Mouse (Mus musculus): ENCODE measurements around the gene Rnd3. TPM values are rescaled to one million over a fixed set of nuclear protein-coding genes. Genes with fewer than 3 reads are reported as not detected.

Gene Rnd3
- polyA plus RNA-seq, 1 experiment from 2014 or later, result 261 TPM

DNA sequence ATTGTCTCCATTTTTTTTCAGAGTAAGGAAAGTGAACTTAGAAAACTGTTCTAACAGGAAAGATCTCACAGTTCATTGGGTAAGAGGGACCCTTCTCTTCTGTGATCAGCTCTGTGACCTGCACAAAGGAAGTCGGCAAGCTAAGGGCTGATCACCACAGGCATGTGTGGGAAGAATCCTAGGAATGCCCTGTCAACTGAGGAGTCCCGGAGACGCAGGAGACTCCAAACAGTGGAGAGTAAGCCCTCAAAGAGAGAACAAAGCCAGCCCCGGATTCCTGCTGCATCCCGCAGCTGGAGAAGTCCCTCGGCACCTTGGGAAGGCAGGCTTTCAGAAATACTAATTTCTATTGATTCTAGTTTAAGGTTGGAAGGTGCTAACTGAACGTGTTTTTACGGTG is 8.4 kb downstream of the Rnd3 start:
- H3K4me3 ChIP-seq (ENCODE audit: low read depth, low read length), result peak overlapping the region; percentile 22
- DNase-seq (ENCODE audit: low spot score), result peak; percentile 73
- H3K9me3 ChIP-seq (ENCODE audit: control insufficient read depth, low read length), result no peaks in the 10 kb centered on the region
- peaks cover 6% of the 10 kb centered on the region; the same call in 1 of the 2 replicates for H3K36me3 ChIP-seq (ENCODE audit: control insufficient read depth, insufficient read depth, low read length)
- H3K4me1 ChIP-seq (ENCODE audit: control insufficient read depth, insufficient read depth, low read length), result peaks cover 61% of the 10 kb centered on the region
- H3K27ac ChIP-seq (ENCODE audit: low read depth, low read length), result peak overlapping the region; percentile 71
- H3K9ac ChIP-seq (ENCODE audit: low read length), result peak overlapping the region; percentile 44
- peak; percentile 73 for ATAC-seq (ENCODE audit: insufficient read depth, low FRiP score, low TSS enrichment)
- WGBS, result under 1% methylated on average over 8 of the region's 8 CpGs
- H3K27me3 ChIP-seq (ENCODE audit: control insufficient read depth, insufficient read depth, low read length), result no peaks in the 10 kb centered on the region
- H3K4me2 ChIP-seq (ENCODE audit: low read depth), result peak overlapping the region; percentile 71

DNA sequence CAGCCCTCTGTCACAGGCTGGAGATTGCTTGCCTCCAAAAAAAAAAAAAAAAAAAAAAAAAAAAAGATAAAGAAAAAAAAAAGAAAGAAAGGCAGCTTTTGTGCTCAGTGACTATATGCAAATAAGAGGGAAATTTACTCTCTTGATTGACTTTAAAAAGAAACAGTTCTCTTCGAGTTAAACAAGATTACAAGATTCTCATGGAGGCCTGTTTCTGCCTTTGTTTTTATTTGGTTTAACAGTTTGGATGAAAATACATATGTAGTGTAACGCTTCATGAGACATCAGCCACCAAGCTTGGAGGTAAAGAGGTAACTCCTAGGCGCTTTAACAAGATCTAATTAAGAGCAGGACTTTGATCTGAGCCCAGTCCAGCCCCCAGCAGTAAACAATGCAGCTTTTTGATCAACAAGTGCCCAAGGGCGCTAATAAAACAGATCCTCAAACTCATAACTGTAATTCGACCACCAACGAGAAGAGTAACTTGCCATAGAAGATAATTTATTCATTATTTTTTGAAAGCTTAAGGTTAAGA is 8.9 kb downstream of the Rnd3 start:
- ATAC-seq (ENCODE audit: insufficient read depth, low FRiP score, low TSS enrichment) (peak; percentile 37), DNase-seq (ENCODE audit: low spot score) (peak; percentile 26)
- H3K27me3 ChIP-seq (ENCODE audit: control insufficient read depth, insufficient read depth, low read length), result no peaks in the 10 kb centered on the region
- H3K4me3 ChIP-seq (ENCODE audit: low read depth, low read length), result peak overlapping the region; percentile 22; the same call in 1 of the 2 replicates
- peaks cover 57% of the 10 kb centered on the region for H3K4me1 ChIP-seq (ENCODE audit: control insufficient read depth, insufficient read depth, low read length)
- peak overlapping the region; percentile 71 for H3K4me2 ChIP-seq (ENCODE audit: low read depth)
- 0 out of 2 replicates have a peak overlapping the region, but pooled peaks have one; percentile 2 for H3K9ac ChIP-seq (ENCODE audit: low read length)
- peaks cover 6% of the 10 kb centered on the region; the same call in 1 of the 2 replicates for H3K36me3 ChIP-seq (ENCODE audit: control insufficient read depth, insufficient read depth, low read length)
- 5% methylated on average over 6 of the region's 6 CpGs for WGBS
- no peaks in the 10 kb centered on the region for H3K9me3 ChIP-seq (ENCODE audit: control insufficient read depth, low read length)
- H3K27ac ChIP-seq (ENCODE audit: low read depth, low read length), result peak overlapping the region; percentile 82

GRCm38 (mm10) chr2:51139218-51139911 is 9.5 kb downstream of the Rnd3 start:
- DNase-seq (ENCODE audit: low spot score) (peak; percentile 84), ATAC-seq (ENCODE audit: insufficient read depth, low FRiP score, low TSS enrichment) (peak; percentile 89)
- WGBS, result 7% methylated on average over 5 of the region's 5 CpGs
- Histone ChIP-seq H3K9ac (ENCODE audit: low read length) (peak overlapping the region; percentile 33; the same call in 1 of the 2 replicates), H3K4me1 (ENCODE audit: control insufficient read depth, insufficient read depth, low read length) (peaks cover 51% of the 10 kb centered on the region), H3K27me3 (ENCODE audit: control insufficient read depth, insufficient read depth, low read length) (no peaks in the 10 kb centered on the region), H3K27ac (ENCODE audit: low read depth, low read length) (peak overlapping the region; percentile 82), H3K36me3 (ENCODE audit: control insufficient read depth, insufficient read depth, low read length) (peaks cover 12% of the 10 kb centered on the region), H3K9me3 (ENCODE audit: control insufficient read depth, low read length) (no peaks in the 10 kb centered on the region), H3K4me3 (ENCODE audit: low read depth, low read length) (no peak overlapping the region), H3K4me2 (ENCODE audit: low read depth) (peak overlapping the region; percentile 15)

- Histone ChIP-seq H3K4me1 (ENCODE audit: control insufficient read depth, insufficient read depth, low read length) (peaks cover 37% of the 10 kb centered on the region), H3K9me3 (ENCODE audit: control insufficient read depth, low read length) (no peaks in the 10 kb centered on the region), H3K4me3 (ENCODE audit: low read depth, low read length) (no peak overlapping the region), H3K27me3 (ENCODE audit: control insufficient read depth, insufficient read depth, low read length) (no peaks in the 10 kb centered on the region), H3K36me3 (ENCODE audit: control insufficient read depth, insufficient read depth, low read length) (peaks cover 23% of the 10 kb centered on the region), H3K9ac (ENCODE audit: low read length) (no peak overlapping the region), H3K27ac (ENCODE audit: low read depth, low read length) (no peak overlapping the region), H3K4me2 (ENCODE audit: low read depth) (no peak overlapping the region)
- ATAC-seq (ENCODE audit: insufficient read depth, low FRiP score, low TSS enrichment) (no peak), DNase-seq (ENCODE audit: low spot score) (no peak)
- 65% methylated on average over 4 of the region's 4 CpGs for WGBS
Measured at GRCm38 (mm10) chr2:51137726-51138125, 11.2 kb downstream of the Rnd3 start.

- no peak overlapping the region for H3K4me2 ChIP-seq (ENCODE audit: low read depth)
- H3K27ac ChIP-seq (ENCODE audit: low read depth, low read length), result no peak overlapping the region
- no peaks in the 10 kb centered on the region for H3K9me3 ChIP-seq (ENCODE audit: control insufficient read depth, low read length)
- H3K9ac ChIP-seq (ENCODE audit: low read length), result no peak overlapping the region
- DNase-seq (ENCODE audit: low spot score) (no peak), ATAC-seq (ENCODE audit: insufficient read depth, low FRiP score, low TSS enrichment) (peak; percentile 42; the same call in 1 of the 2 replicates)
- 83% methylated on average over 20 of the region's 20 CpGs for WGBS
- H3K36me3 ChIP-seq (ENCODE audit: control insufficient read depth, insufficient read depth, low read length), result peaks cover 44% of the 10 kb centered on the region
- no peak overlapping the region for H3K4me3 ChIP-seq (ENCODE audit: low read depth, low read length)
- H3K4me1 ChIP-seq (ENCODE audit: control insufficient read depth, insufficient read depth, low read length), result no peaks in the 10 kb centered on the region; the same call in 1 of the 2 replicates
- no peaks in the 10 kb centered on the region for H3K27me3 ChIP-seq (ENCODE audit: control insufficient read depth, insufficient read depth, low read length)
Measured at GRCm38 (mm10) chr2:51132181-51132580, 16.7 kb downstream of the Rnd3 start.

DNA sequence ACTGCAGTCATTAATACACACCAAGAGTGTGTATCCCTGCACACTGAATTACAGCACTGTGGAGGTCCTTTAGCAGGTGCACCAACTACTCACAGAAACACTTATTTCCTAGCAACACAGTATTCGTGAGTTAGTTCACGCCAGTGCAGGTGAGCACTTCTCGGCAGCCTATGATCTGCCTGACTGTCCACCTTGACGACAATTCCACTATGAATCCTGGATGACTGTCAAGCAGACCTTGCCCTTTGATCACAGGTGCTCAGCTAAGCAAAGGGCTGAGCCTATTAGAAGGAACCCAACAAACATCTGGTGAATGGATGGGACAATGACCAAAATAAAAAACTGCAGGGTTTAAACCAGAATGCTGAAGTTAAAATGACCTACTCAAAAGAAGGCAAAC is 20.8 kb downstream of the Rnd3 start:
- Histone ChIP-seq H3K4me2 (ENCODE audit: low read depth) (no peak overlapping the region), H3K9ac (ENCODE audit: low read length) (no peak overlapping the region), H3K4me1 (ENCODE audit: control insufficient read depth, insufficient read depth, low read length) (no peaks in the 10 kb centered on the region), H3K27me3 (ENCODE audit: control insufficient read depth, insufficient read depth, low read length) (no peaks in the 10 kb centered on the region), H3K36me3 (ENCODE audit: control insufficient read depth, insufficient read depth, low read length) (peaks cover 25% of the 10 kb centered on the region), H3K27ac (ENCODE audit: low read depth, low read length) (no peak overlapping the region), H3K9me3 (ENCODE audit: control insufficient read depth, low read length) (no peaks in the 10 kb centered on the region), H3K4me3 (ENCODE audit: low read depth, low read length) (no peak overlapping the region)
- DNase-seq (ENCODE audit: low spot score) (no peak), ATAC-seq (ENCODE audit: insufficient read depth, low FRiP score, low TSS enrichment) (no peak)
- 81% methylated on average over 4 of the region's 4 CpGs for WGBS

- 75% methylated on average over 2 of the region's 2 CpGs for WGBS
- Histone ChIP-seq H3K4me1 (ENCODE audit: control insufficient read depth, insufficient read depth, low read length) (no peaks in the 10 kb centered on the region), H3K4me2 (ENCODE audit: low read depth) (no peak overlapping the region), H3K36me3 (ENCODE audit: control insufficient read depth, insufficient read depth, low read length) (no peaks in the 10 kb centered on the region), H3K9me3 (ENCODE audit: control insufficient read depth, low read length) (no peaks in the 10 kb centered on the region), H3K27ac (ENCODE audit: low read depth, low read length) (no peak overlapping the region), H3K27me3 (ENCODE audit: control insufficient read depth, insufficient read depth, low read length) (no peaks in the 10 kb centered on the region), H3K9ac (ENCODE audit: low read length) (no peak overlapping the region), H3K4me3 (ENCODE audit: low read depth, low read length) (no peak overlapping the region)
- DNase-seq (ENCODE audit: low spot score) (no peak), ATAC-seq (ENCODE audit: insufficient read depth, low FRiP score, low TSS enrichment) (no peak)
Measured at GRCm38 (mm10) chr2:51110271-51110670, 38.6 kb downstream of the Rnd3 start.

DNA sequence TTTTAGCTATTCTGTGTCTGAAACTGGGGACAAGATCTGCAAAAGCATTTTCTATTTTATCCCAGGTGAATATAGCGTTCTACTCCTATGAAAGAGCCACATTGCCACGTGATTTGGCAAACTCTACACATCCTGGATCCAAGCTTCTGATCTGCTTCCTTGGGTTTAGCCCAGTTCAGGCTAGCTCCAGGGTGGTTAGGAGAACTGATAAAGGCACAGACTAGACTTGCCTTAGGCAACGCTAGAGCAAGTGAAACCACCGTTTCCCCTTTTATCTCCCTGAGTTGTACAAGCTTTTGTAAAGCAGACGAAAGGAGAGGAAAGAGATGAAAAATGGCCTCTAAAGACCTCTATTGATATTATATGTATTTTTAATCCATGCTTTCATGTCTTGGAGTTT is 40.3 kb downstream of the Rnd3 start:
- no peak for ATAC-seq (ENCODE audit: insufficient read depth, low FRiP score, low TSS enrichment)
- H3K9me3 ChIP-seq (ENCODE audit: control insufficient read depth, low read length), result no peaks in the 10 kb centered on the region

GRCm38 (mm10) chr2:51101187-51101586 is 47.7 kb downstream of the Rnd3 start:
- no peak overlapping the region for H3K4me2 ChIP-seq (ENCODE audit: low read depth)
- WGBS, result 57% methylated on average over 4 of the region's 4 CpGs
- H3K27me3 ChIP-seq (ENCODE audit: control insufficient read depth, insufficient read depth, low read length), result no peaks in the 10 kb centered on the region
- H3K9me3 ChIP-seq (ENCODE audit: control insufficient read depth, low read length), result no peaks in the 10 kb centered on the region
- DNase-seq (ENCODE audit: low spot score) (no peak), ATAC-seq (ENCODE audit: insufficient read depth, low FRiP score, low TSS enrichment) (no peak)
- H3K9ac ChIP-seq (ENCODE audit: low read length), result no peak overlapping the region
- no peaks in the 10 kb centered on the region for H3K36me3 ChIP-seq (ENCODE audit: control insufficient read depth, insufficient read depth, low read length)
- no peak overlapping the region for H3K27ac ChIP-seq (ENCODE audit: low read depth, low read length)
- H3K4me3 ChIP-seq (ENCODE audit: low read depth, low read length), result no peak overlapping the region
- peaks cover 3% of the 10 kb centered on the region; the same call in 1 of the 2 replicates for H3K4me1 ChIP-seq (ENCODE audit: control insufficient read depth, insufficient read depth, low read length)

More for the DNA sequence above, 40.3 kb downstream of the Rnd3 start:
- no peak for DNase-seq (ENCODE audit: low spot score)
- Histone ChIP-seq H3K4me3 (ENCODE audit: low read depth, low read length) (no peak overlapping the region), H3K9ac (ENCODE audit: low read length) (no peak overlapping the region), H3K27ac (ENCODE audit: low read depth, low read length) (no peak overlapping the region), H3K4me1 (ENCODE audit: control insufficient read depth, insufficient read depth, low read length) (no peaks in the 10 kb centered on the region), H3K36me3 (ENCODE audit: control insufficient read depth, insufficient read depth, low read length) (no peaks in the 10 kb centered on the region), H3K4me2 (ENCODE audit: low read depth) (no peak overlapping the region), H3K27me3 (ENCODE audit: control insufficient read depth, insufficient read depth, low read length) (no peaks in the 10 kb centered on the region)
- 77% methylated on average over 5 of the region's 5 CpGs for WGBS
